Mouse (Mus musculus): ENCODE measurements around the gene Stxbp4. TPM values are rescaled to one million over a fixed set of nuclear protein-coding genes. Genes with fewer than 3 reads are reported as not detected.
A peak's percentile ranks its signal among the peaks of the same experiment; 100 is the strongest.

Stxbp4 gene
- total RNA-seq, 2 experiments from 2014 or later = 12.8 to 14.5 TPM

- no peak for DNase-seq (ENCODE audit: low spot score)
These were observed 12.5 kb upstream of the Stxbp4 start for GRCm38 (mm10) chr11:90650231-90650885.

GRCm38 (mm10) chr11:90649777-90650176, 11.9 kb upstream of the Stxbp4 start:
- no peak for DNase-seq (ENCODE audit: low spot score)

- peak; percentile 29 for DNase-seq (ENCODE audit: low spot score)
These were observed 487 bp upstream of the Stxbp4 start for GRCm38 (mm10) chr11:90638312-90638830.

- peak; percentile 63 for DNase-seq (ENCODE audit: low spot score)
These were observed 3.2 kb downstream of the Stxbp4 start for GRCm38 (mm10) chr11:90634661-90635060.

GRCm38 (mm10) chr11:90632480-90632879, 5.4 kb downstream of the Stxbp4 start:
- peak; percentile 30 for DNase-seq (ENCODE audit: low spot score)

- DNase-seq (ENCODE audit: low spot score) = no peak
These were observed 10.1 kb downstream of the Stxbp4 start for GRCm38 (mm10) chr11:90627751-90628150.

- DNase-seq (ENCODE audit: low spot score) = no peak
These were observed 12.7 kb downstream of the Stxbp4 start for GRCm38 (mm10) chr11:90625174-90625573.

- DNase-seq (ENCODE audit: low spot score) = peak; percentile 55
These were observed 14.4 kb downstream of the Stxbp4 start for GRCm38 (mm10) chr11:90623477-90623876.

- DNase-seq (ENCODE audit: low spot score) = no peak
These were observed 15.4 kb downstream of the Stxbp4 start for GRCm38 (mm10) chr11:90622500-90622899.

GRCm38 (mm10) chr11:90622044-90622443, 15.8 kb downstream of the Stxbp4 start:
- DNase-seq (ENCODE audit: low spot score) = no peak

GRCm38 (mm10) chr11:90616431-90616830, 21.5 kb downstream of the Stxbp4 start:
- DNase-seq (ENCODE audit: low spot score) = no peak

- DNase-seq (ENCODE audit: low spot score) = no peak
These were observed 23.1 kb downstream of the Stxbp4 start for GRCm38 (mm10) chr11:90614743-90615142.

GRCm38 (mm10) chr11:90612118-90612517, 25.8 kb downstream of the Stxbp4 start:
- DNase-seq (ENCODE audit: low spot score) = no peak

GRCm38 (mm10) chr11:90603066-90603465, 34.8 kb downstream of the Stxbp4 start:
- no peak for DNase-seq (ENCODE audit: low spot score)

- no peak for DNase-seq (ENCODE audit: low spot score)
These were observed 42.1 kb downstream of the Stxbp4 start for GRCm38 (mm10) chr11:90595826-90596225.

GRCm38 (mm10) chr11:90590996-90591395, 46.9 kb downstream of the Stxbp4 start:
- no peak for DNase-seq (ENCODE audit: low spot score)

- DNase-seq (ENCODE audit: low spot score) = peak; percentile 15
These were observed 51.7 kb downstream of the Stxbp4 start for GRCm38 (mm10) chr11:90586203-90586602.

- DNase-seq (ENCODE audit: low spot score) = no peak
These were observed 52.1 kb downstream of the Stxbp4 start for GRCm38 (mm10) chr11:90585754-90586153.

- no peak for DNase-seq (ENCODE audit: low spot score)
These were observed 60.7 kb downstream of the Stxbp4 start for GRCm38 (mm10) chr11:90577057-90577780.

GRCm38 (mm10) chr11:90576282-90576972, 61.5 kb downstream of the Stxbp4 start:
- DNase-seq (ENCODE audit: low spot score) = no peak

- DNase-seq (ENCODE audit: low spot score) = no peak
These were observed 62.3 kb downstream of the Stxbp4 start for GRCm38 (mm10) chr11:90575491-90576048.
